Mouse (Mus musculus): Measurements from ENCODE around the gene Gm47996. TPM values are rescaled to one million over a fixed set of nuclear protein-coding genes. Genes with fewer than 3 reads are reported as not detected.
"Not testable (repeated sequence)": the region's sequence is repeated elsewhere in the genome, so short reads cannot be mapped to it uniquely, and the experiment has no call there.

Gene Gm47996
- total RNA-seq, 2 experiments from 2014 or later, result not detected

DNA sequence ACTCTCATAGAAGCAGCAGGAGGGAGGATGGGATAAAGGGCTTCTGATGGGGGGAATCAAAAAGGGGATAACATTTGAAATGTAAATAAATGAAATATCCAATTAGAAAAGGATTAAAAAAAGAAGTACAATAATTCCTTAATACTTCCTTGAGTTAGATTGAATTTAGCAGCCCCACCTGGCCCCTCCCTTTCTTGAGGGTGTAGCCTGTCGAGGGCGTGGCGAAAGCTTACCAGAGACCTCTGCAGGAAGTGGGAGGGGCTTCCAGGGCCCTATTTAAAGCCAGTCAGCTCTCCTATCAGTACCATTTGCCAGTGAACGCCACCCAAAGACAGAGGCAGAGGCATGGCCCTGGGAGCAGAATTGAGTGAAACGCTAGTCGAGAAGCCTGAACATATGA lies 6.1 kb upstream of the Gm47996 start, which contains the start of gene 3110040M04Rik:
Gene 3110040M04Rik, plus strand, starts transcription at position 304 of the 400 bp plus-strand sequence.
- DNase-seq (ENCODE audit: low spot score in 2 of 2), result not testable (repeated sequence)

GRCm38 (mm10) chr1:151208493-151208892 lies 1.4 kb upstream of the Gm47996 start:
- not testable (repeated sequence) for DNase-seq (ENCODE audit: low spot score in 2 of 2)

- DNase-seq (ENCODE audit: low spot score in 2 of 2), result not testable (repeated sequence)
These were observed 987 bp upstream of the Gm47996 start for GRCm38 (mm10) chr1:151208944-151209343.

DNA sequence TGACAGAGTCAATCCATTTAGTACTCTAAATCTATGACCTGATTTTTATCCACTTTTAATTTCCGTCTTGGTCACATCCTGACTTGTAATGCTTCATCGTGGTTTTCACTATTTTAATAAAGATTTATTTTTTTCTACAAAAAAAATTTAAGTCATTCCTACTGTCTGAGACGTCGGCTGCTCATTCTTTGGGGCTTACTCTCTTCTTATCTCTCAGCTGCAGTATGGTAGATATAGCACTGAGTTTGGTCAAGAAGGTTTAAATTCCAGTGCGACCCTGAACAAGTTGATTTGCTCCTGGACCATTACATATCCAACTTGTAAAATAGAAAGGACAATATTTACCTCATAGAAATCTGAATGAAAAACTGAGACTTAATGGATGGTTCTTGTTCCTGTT lies 1.7 kb downstream of the Gm47996 start:
- not testable (repeated sequence) for DNase-seq (ENCODE audit: low spot score in 2 of 2)

GRCm38 (mm10) chr1:151214862-151215261 lies 4.9 kb downstream of the Gm47996 start:
- DNase-seq (ENCODE audit: low spot score in 2 of 2), result no peak

GRCm38 (mm10) chr1:151215985-151216384 lies 6.1 kb downstream of the Gm47996 start:
- DNase-seq (ENCODE audit: low spot score in 2 of 2), result no peak

DNA sequence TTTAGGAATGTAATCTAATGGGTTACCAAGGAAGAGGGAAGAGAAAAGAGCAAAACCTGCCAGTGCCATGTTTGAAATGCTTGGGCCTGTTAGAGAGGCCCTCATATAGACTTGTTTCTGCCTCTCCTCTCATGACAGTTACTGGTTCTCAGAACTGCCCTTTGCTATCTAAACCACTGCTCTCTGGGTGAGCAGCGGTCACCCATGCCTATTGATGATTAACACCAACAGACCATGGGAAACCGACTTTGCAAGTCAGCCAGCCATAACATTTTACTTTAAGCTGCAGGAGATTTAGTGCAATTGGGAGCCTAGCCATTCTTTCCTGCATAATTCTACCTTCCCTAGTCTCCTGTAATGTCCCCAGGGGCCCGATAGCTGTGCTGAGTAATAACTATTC lies 6.5 kb downstream of the Gm47996 start:
- DNase-seq (ENCODE audit: low spot score in 2 of 2), result no peak

DNA sequence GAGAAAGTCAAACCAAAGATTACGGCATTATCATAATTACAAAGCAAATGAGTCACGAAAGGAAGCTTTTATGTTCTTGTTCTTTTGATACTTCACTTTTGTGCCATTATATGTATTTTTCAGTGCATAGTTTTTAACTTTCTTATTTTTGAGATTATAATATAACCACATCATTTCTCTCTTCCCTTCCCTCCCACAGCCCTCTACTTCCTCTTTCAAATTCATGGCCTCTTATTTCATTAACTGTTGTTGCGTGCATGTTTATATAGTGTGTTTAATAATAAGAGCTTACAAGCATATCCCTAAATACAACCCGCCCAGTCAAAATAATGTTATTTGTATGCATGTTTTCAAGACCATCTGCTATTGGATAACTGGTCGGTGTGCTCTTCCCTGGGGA lies 9.1 kb downstream of the Gm47996 start:
- DNase-seq (ENCODE audit: low spot score in 2 of 2), result no peak

GRCm38 (mm10) chr1:151220098-151220497 lies 10.2 kb downstream of the Gm47996 start:
- no peak for DNase-seq (ENCODE audit: low spot score in 2 of 2)

GRCm38 (mm10) chr1:151222561-151223267 lies 12.8 kb downstream of the Gm47996 start:
- DNase-seq (ENCODE audit: low spot score in 2 of 2), result no peak

DNA sequence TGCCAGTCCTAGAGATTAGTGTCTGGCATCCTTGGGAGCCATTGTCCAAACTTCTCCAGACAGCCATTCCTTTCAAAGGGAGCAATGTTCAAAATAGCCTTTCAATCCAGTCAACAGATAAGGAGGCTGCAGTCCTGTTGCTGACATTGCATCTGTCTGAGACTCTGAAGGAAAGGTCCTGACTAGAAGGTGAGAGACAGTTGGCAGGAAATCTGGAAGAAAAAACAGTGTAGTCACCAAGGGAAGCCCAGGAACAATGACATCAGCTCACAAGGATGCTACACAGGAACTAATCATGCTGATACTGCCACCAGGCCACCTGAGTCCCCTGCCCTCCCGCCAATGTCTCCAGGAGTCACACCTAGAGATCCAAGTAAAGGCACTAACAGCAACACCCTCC lies 13.4 kb downstream of the Gm47996 start:
- DNase-seq (ENCODE audit: low spot score in 2 of 2), result no peak

DNA sequence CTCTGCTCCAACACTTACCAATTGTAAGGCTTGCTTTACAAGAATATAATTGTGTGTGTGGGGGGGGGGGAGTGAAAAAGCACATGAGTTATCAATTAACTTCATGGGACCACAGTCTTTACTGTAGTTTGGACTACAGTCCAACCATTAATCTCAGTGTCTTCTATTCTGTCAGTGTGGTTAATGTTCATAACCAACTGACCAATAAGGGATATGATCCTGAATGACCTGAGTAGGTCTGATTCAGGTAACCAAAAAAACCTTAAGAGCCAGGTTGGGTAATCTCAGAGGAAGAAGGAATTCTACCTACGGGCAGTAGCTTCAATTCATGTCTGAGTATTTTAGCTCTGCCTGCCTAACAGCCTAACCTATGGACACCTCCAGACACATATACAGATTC lies 14.6 kb downstream of the Gm47996 start:
- no peak for DNase-seq (ENCODE audit: low spot score in 2 of 2)

DNA sequence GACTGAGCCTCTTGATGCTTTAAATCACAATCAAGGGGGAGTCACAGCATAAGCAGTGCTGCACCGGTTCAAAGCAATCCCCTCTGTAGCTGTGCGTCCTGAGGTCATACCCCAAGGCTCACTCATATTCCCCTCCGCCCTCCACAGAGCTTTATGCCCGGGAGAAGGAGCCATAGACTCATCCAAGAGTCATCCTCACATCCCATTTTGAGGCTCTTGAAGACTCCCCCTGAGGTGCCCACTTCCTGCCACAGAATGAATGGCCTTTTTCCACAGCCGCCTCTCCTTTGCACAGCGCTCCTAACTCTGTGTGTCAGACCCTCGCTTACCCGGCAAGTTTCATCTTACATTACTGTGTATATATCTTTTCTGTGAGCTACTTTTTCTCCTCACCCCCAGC lies 17.6 kb downstream of the Gm47996 start:
- DNase-seq (ENCODE audit: low spot score in 2 of 2), result no peak

DNA sequence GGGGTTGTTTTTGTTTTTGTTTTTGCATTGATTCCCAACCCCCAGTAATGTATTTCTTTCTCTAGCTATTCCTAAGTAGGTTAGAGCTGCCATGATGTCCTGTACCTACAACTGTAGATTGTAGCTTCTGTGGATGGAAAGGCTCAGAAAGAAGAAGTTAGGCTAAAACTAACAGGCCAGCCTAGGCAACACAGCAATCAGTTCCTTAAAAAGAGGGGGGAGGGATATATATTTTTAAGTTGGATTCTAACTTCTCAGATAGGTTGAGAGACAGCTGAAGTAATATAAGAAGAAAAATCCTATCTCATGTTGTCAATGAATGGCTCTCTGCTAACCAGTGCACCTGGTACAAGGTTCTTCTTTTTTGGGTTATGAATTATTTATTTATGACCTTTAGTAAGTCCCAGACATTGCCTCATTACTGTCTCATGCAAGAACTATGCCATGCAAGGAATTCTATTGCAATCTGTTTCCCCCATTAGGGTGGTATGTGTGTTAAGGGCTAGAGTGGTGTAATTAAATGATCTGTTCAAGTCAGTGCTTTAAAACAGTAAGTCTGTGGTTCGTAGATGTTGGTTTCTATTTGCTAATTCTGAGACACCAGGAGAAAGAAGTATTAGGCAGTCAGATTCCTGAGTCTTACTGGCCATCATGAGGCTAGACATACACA lies 18.5 kb downstream of the Gm47996 start:
- DNase-seq (ENCODE audit: low spot score in 2 of 2), result no peak

DNA sequence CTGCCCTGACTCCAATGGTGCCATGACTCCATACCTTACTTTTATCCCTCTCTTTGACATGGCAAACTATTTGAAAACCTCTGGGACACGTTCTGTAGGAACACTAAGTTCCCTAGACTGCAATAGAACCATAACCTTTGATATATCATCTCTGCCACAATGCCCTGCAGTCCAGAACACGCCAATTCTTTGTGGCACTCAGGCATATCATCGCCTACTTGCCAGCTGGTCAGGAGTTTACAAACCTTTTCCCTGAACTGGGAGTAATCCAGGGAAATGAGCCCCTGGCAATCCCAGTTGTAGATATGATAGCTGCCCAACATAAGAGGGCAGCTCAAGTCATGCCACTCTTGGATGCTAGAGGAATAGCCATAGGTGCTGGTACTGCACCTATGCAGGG lies 22.4 kb downstream of the Gm47996 start:
- DNase-seq (ENCODE audit: low spot score in 2 of 2), result no peak

GRCm38 (mm10) chr1:151233756-151234155 lies 23.8 kb downstream of the Gm47996 start:
- no peak for DNase-seq (ENCODE audit: low spot score in 2 of 2)

GRCm38 (mm10) chr1:151235574-151235973 lies 25.6 kb downstream of the Gm47996 start:
- DNase-seq (ENCODE audit: low spot score in 2 of 2), result no peak

GRCm38 (mm10) chr1:151236141-151236930 lies 26.4 kb downstream of the Gm47996 start:
- DNase-seq (ENCODE audit: low spot score in 2 of 2), result peak; percentile 34 to 71

GRCm38 (mm10) chr1:151237780-151238179 lies 27.8 kb downstream of the Gm47996 start:
- no peak for DNase-seq (ENCODE audit: low spot score in 2 of 2)

DNA sequence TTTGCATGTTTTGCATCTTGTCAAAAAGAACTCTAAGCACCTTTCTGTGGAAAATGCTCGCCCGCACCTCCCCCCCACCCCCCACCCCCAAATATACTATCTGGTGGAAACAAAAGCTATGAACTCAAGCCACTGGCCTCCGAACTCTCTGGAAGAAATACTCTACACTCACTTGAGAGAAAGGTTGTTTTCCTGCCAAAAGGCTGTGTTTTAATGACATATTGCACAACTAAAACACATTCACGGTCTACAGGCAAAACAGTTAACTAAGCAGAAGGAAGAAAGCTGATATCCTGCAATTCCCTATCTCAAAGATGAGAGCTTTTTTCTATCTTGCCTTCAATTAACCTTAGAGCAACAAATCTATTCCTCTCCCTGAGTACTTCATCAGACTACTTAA lies 33.4 kb downstream of the Gm47996 start:
- DNase-seq (ENCODE audit: low spot score in 2 of 2), result no peak

DNA sequence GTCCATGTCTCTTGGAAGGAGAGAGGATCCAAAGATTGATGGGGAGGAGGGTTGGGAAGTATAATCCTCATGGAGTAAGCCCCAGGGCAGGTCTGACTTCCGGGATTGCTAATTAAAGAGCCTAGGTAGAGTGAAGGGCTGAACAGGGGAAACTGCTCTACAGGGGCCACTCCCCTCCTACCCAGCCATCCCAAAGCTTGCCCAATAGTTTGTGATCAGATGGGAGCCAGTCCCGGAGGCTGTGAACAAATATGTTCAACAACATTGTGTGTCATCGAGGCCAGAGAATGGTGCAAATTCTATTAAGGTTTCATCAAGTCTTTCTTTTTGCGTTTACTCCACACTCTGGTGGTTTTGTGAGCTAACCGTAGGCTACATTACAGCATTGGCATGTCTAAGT lies 34.1 kb downstream of the Gm47996 start:
- DNase-seq (ENCODE audit: low spot score in 2 of 2), result no peak

- no peak for DNase-seq (ENCODE audit: low spot score in 2 of 2)
These were observed 34.8 kb downstream of the Gm47996 start for GRCm38 (mm10) chr1:151244761-151245160.
